Mouse (Mus musculus): Measurements from ENCODE around the gene Prodh2.

GRCm38 (mm10) chr7:30540572-30540971, 47.1 kb downstream of the Prodh2 start:
- TF ChIP-seq CTCF (IDR thresholded peaks at IDR 0.05; ENCODE audit: low read depth, low read length): no peak
- TF ChIP-seq EP300 (IDR thresholded peaks at IDR 0.05; ENCODE audit: insufficient read depth, low read depth, low read length): no peak

Measured in ES-Bruce4 (cell line).